Mouse (Mus musculus) liver, adult 2 months (tissue): ENCODE data around the gene Map4k1. TPM values are rescaled to one million over a fixed set of nuclear protein-coding genes. Genes with fewer than 3 reads are reported as not detected.

Experiments
- DNase-seq: peaks from one replicate; pipeline ENCODE4 v3.0.0-alpha.2; 2011; ENCODE audit warnings: low read depth, low spot score; ENCODE audit errors: extremely low read depth
- H3K27ac ChIP-seq: fragments of 200-500 bp; replicated peaks from 2 replicates; pipeline ENCODE4 v1.5.1; 2012; ENCODE audit warnings: low read depth, mild to moderate bottlenecking, control low read depth, inconsistent platforms, low read length; ENCODE audit not compliant: insufficient read depth
- H3K27me3 ChIP-seq: fragments of 200-500 bp; 2 replicates; pipeline ENCODE4 v1.6.1; 2012; ENCODE audit warnings: mild to moderate bottlenecking, moderate library complexity, low read length, inconsistent platforms; ENCODE audit not compliant: control insufficient read depth, insufficient read depth
- H3K36me3 ChIP-seq: fragments of 200-500 bp; 2 replicates; pipeline ENCODE4 v1.6.1; 2012; ENCODE audit warnings: low read length, inconsistent platforms; ENCODE audit not compliant: control insufficient read depth, insufficient read depth
- H3K4me1 ChIP-seq: fragments of 200-500 bp; 2 replicates; pipeline ENCODE4 v1.6.1; 2011; ENCODE audit warnings: low read length; ENCODE audit not compliant: control insufficient read depth, insufficient read depth
- H3K4me3 ChIP-seq: fragments of 200-500 bp; 2 replicates; pipeline ENCODE4 v1.5.1; 2011; ENCODE audit warnings: low read depth, mild to moderate bottlenecking, control low read depth, low read length, moderate library complexity; ENCODE audit not compliant: insufficient read depth
- H3K79me2 ChIP-seq: fragments of 200-500 bp; 2 replicates; pipeline ENCODE4 v1.6.1; 2012; ENCODE audit warnings: inconsistent platforms, mild to moderate bottlenecking, low read length, moderate library complexity; ENCODE audit not compliant: control insufficient read depth, insufficient read depth
- H3K9ac ChIP-seq: fragments of 200-500 bp; 2 replicates; pipeline ENCODE4 v1.6.1; 2012; ENCODE audit warnings: low read depth, mild to moderate bottlenecking, control low read depth, inconsistent platforms, low read length
- CTCF ChIP-seq: fragments of 200-500 bp; IDR thresholded peaks from 2 replicates; pipeline ENCODE4 v1.5.1; 2011; ENCODE audit warnings: low read depth, low read length, control low read depth
- POLR2A ChIP-seq: fragments of 200-500 bp; IDR thresholded peaks from 2 replicates; pipeline ENCODE4 v1.6.1; 2011; ENCODE audit warnings: low read length, control low read depth; ENCODE audit not compliant: insufficient read depth; ENCODE audit errors: extremely low read depth
- WGBS: fragments of 180-500 bp; shearing (Covaris S2); methylation state at CpG from one replicate; pipeline ENCODE4 v1.1.7; 2018; 5-methylcytosine and 5-hydroxymethylcytosine counted together
- polyA plus RNA-seq: library from polyadenylated mRNA; depleted of rRNA; stranded (reverse); fragments of >200 nt; gene quantifications from 2 replicates; pipeline ENCODE4 v1.2.3, GENCODE M21; 2012
- total RNA-seq: library from RNA; depleted of rRNA; stranded (reverse); fragments of >200 nt; gene quantifications from 2 replicates; pipeline ENCODE4 v1.2.3, GENCODE M21; 2014

The Map4k1 gene
- total and polyA plus RNA-seq, 2 experiments = 0.18 to 1.5 TPM

DNA sequence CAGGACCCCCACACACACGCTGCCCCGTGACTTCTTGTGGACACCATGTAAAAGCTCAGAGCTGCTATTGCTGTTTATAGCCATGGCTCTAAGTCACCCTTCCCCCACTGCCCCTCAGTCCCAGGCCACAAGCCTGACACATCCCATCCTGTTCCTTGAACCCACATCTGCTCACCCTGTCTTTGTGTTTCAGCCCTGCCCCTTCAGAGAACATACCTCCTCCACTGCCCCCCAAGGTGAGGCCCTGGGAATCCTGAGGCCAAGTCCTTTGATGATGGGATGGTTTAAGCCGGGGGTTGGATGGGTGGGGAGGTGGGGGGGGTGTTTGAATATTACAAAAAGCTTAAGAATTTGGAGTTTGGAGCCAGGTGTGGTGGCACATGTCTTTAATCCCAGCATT is 11.1 kb downstream of the Map4k1 start:
- no peak overlapping the region for H3K4me3 ChIP-seq
- H3K4me1 ChIP-seq = no peaks in the 10 kb centered on the region
- H3K9ac ChIP-seq = no peak overlapping the region
- no peak for DNase-seq
- H3K36me3 ChIP-seq = no peaks in the 10 kb centered on the region
- no peaks in the 10 kb centered on the region for H3K79me2 ChIP-seq
- no peak overlapping the region for H3K27ac ChIP-seq
- WGBS = 95% methylated on average over 3 of the region's 3 CpGs
- H3K27me3 ChIP-seq = no peaks in the 10 kb centered on the region
- TF ChIP-seq POLR2A (no peak), CTCF (no peak)

DNA sequence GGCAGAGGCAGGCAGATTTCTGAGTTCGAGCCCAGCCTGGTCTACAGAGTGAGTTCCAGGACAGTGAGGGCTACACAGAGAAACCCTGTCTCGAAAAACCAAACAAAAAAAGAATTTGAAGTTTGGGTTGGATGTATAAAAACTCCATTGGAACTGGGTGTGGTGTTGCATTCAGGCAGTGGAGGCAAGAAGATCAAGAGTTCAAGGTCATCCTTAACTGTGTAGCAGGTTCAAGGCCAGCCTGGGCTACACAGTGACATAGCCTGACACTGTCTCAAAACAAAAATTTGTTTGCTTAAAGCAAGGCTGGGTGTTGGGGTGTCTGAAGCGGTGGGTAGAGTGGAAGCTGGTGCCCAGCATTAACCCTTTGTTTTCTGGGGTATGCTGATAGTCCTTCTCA is 11.6 kb downstream of the Map4k1 start:
- Histone ChIP-seq H3K4me3 (no peak overlapping the region), H3K79me2 (no peaks in the 10 kb centered on the region), H3K27ac (no peak overlapping the region), H3K36me3 (no peaks in the 10 kb centered on the region), H3K4me1 (no peaks in the 10 kb centered on the region), H3K9ac (no peak overlapping the region), H3K27me3 (no peaks in the 10 kb centered on the region)
- DNase-seq = no peak
- TF ChIP-seq POLR2A (no peak), CTCF (no peak)
- WGBS = 78% methylated on average over 3 of the region's 3 CpGs

DNA sequence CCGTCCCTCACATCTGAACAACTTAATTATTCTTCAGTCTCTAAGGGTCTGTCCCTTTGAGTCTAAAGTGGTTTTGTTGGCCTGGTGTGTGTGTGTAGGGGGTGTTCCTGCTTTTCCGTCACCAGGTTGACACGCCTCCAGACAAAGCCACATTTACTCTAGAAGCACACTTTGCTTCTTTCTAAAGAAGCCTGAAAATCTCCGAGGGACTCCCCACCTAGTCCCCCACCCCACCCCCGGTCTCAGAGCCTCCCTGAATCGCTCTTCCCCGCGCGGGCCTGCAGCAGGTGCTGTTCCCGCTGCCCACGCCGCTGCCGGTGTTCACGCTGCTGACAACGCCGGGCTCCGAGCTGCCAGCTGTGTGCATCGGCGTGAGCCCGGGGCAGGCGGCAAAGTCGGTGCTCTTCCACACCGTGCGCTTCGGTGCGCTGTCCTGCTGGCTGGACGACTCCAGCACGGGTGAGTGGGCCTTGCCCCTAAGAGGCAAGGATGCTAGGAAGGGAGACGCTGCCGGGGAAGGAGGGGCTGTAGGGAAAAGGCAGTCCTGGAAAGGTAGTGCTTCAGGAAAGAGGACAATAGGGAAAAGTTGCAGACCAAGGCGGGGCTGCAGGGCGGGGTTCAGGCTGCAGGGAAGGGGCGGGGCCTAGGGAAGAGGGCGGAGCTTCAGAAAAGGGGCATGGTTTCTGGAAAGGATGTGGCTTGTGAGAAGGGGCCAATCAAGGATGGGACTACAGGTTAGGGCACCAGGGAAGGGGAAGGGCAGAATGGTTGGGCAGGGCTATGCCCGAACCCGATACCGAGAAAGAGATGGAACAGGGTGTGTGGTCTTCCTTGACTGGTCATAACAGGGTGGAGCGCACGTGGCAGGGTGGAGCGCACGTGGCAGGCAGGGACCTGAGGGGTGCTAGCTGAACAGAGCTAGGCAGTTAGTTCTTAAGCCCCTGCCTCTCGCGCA is 19.1 kb downstream of the Map4k1 start:
- H3K27me3 ChIP-seq = peaks cover 7% of the 10 kb centered on the region; the same call in 1 of the 2 replicates
- 14% methylated on average over 43 of the region's 43 CpGs for WGBS
- no peak overlapping the region for H3K27ac ChIP-seq
- peaks cover 3% of the 10 kb centered on the region; the same call in 1 of the 2 replicates for H3K4me1 ChIP-seq
- H3K36me3 ChIP-seq = no peaks in the 10 kb centered on the region
- DNase-seq = no peak
- no peaks in the 10 kb centered on the region for H3K79me2 ChIP-seq
- peak overlapping the region; percentile 15; the same call in 1 of the 2 replicates for H3K9ac ChIP-seq
- H3K4me3 ChIP-seq = peak overlapping the region; percentile 35; the same call in 1 of the 2 replicates
- TF ChIP-seq CTCF (no peak), POLR2A (no peak)

DNA sequence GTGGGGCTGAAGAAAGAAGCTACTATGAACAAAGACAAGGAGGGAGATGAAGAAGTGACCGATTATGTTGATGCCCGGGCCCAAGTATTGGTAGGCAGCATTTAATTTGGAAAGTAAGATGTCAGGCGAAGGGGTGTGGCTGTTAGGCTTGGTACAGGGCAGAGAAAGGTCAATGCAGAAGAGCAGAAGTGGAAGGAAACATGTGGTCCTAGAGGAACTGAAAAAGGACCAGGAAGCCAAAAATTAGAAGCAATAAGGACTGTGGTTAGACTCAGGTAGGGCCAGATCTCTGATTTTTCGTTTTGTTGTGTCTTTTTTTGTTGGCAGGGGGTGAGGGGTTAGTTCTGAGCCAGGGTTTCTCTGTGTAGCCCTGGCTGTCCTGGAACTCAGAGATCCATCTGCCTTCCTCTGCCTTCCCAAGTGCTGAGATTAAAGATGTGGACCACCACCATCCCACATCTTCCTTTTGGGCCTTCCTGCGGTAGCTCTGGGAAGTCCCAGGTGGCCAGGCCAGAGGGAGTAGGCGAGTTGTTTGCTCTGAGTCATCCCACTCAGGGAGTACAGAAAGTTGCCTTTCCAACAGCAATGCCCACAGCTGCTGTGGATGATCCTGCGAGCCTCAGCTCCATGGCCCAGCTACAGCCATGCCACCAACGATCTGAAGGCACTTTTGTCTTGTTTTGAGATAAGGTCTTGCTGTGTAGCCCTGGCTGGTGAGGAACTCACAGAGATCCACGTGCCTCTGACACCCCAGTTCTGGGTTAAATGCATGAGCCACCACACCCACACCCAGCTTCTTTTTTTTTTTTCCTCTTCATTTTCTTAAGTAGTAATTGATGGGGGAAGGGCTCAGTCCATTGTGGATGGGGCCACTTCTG is 25.6 kb downstream of the Map4k1 start:
- no peak for TF ChIP-seq POLR2A
- TF ChIP-seq CTCF = no peak
- 68% methylated on average over 9 of the region's 9 CpGs for WGBS
- Histone ChIP-seq H3K9ac (no peak overlapping the region), H3K4me1 (no peaks in the 10 kb centered on the region), H3K27ac (0 out of 2 replicates have a peak overlapping the region, but pooled peaks have one; percentile 16), H3K4me3 (no peak overlapping the region), H3K79me2 (no peaks in the 10 kb centered on the region), H3K27me3 (no peaks in the 10 kb centered on the region), H3K36me3 (no peaks in the 10 kb centered on the region)
- DNase-seq = peak; percentile 15

DNA sequence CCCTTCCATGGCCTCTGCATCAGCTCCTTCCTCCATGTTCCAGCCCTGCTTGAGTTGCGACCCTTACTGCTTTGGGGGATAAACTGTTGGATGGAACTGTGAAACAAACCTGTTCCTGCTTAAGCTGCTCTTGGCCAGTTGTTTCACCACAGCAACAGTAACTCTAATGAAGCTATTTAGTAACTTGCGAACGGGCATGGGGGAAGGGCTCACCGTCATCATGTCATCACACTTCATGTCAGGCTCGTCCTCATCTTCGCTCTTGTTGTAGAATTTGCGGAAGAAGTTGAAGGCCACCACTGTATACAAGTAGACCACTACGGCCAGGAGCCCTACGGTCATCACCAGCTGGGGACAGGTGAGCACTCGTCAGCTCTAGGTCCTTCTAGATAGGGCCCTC is 26.3 kb downstream of the Map4k1 start:
- TF ChIP-seq POLR2A (no peak), CTCF (no peak)

More for the DNA sequence above, 26.3 kb downstream of the Map4k1 start:
- WGBS = 90% methylated on average over 10 of the region's 10 CpGs
- Histone ChIP-seq H3K4me1 (no peaks in the 10 kb centered on the region), H3K4me3 (no peak overlapping the region), H3K79me2 (no peaks in the 10 kb centered on the region), H3K27ac (no peak overlapping the region), H3K27me3 (no peaks in the 10 kb centered on the region), H3K9ac (no peak overlapping the region), H3K36me3 (no peaks in the 10 kb centered on the region)
- no peak for DNase-seq
